Mouse (Mus musculus) liver, adult 2 months (tissue): ENCODE data around the gene Sh3bp2.
"Not testable (repeated sequence)": the region's sequence is repeated elsewhere in the genome, so short reads cannot be mapped to it uniquely, and the experiment has no call there.

Source experiments
- CTCF ChIP-seq: fragments of 200-500 bp; IDR thresholded peaks from 2 replicates; pipeline ENCODE4 v1.5.1; 2011; ENCODE audit warnings: low read depth, low read length, control low read depth
- POLR2A ChIP-seq: fragments of 200-500 bp; IDR thresholded peaks from 2 replicates; pipeline ENCODE4 v1.6.1; 2011; ENCODE audit warnings: low read length, control low read depth; ENCODE audit not compliant: insufficient read depth; ENCODE audit errors: extremely low read depth

- not testable (repeated sequence) for TF ChIP-seq CTCF, POLR2A
Observed at GRCm38 (mm10) chr5:34572568-34572967, 46.9 kb downstream of the Sh3bp2 start.
